Mouse (Mus musculus) left cerebral cortex, postnatal 25 days (tissue): ENCODE results near the gene Olfr1410. TPM values are rescaled to one million over a fixed set of nuclear protein-coding genes. Genes with fewer than 3 reads are reported as not detected.

Source experiments
- total RNA-seq, 2 experiments: library from RNA; stranded (reverse); gene quantifications; 2 replicates each; pipeline ENCODE4 v1.2.3; 2021

Olfr1410 gene
- total RNA-seq, 2 experiments from 2014 or later: not detected

Other genes with a start within 250 kb of the Olfr1410 start
- gene Ndufa10, start 131.9 kb upstream of the Olfr1410 start, total RNA-seq: 100 to 1,000 TPM; 212 to 217 TPM
- gene Olfr1416, start 120.7 kb upstream of the Olfr1410 start, total RNA-seq: not detected
- not detected for gene Olfr1415, start 109.7 kb upstream of the Olfr1410 start, total RNA-seq
- not detected for gene Olfr1414, start 87.1 kb upstream of the Olfr1410 start, total RNA-seq
- gene Olfr1413, start 34.5 kb upstream of the Olfr1410 start, total RNA-seq: not detected
- gene Olfr1412, start 20.0 kb upstream of the Olfr1410 start, total RNA-seq: not detected
- gene Olfr1411, start 11.4 kb upstream of the Olfr1410 start, total RNA-seq: not detected
- not detected for gene Olfr12, start 12.0 kb downstream of the Olfr1410 start, total RNA-seq
- 100 to 1,000 TPM; 232 to 248 TPM for gene Cops9, start 36.2 kb downstream of the Olfr1410 start, total RNA-seq
- gene Otos, start 43.1 kb downstream of the Olfr1410 start, total RNA-seq: not detected
- 10 to 100 TPM; 73.8 to 81.8 TPM for gene Gpc1, start 225.9 kb downstream of the Olfr1410 start, total RNA-seq